Mouse (Mus musculus) spleen, adult 2 months (tissue): ENCODE measurements around the gene Prm2.

Experiments
- CTCF ChIP-seq: fragments of 200-500 bp; IDR thresholded peaks from 2 replicates; pipeline ENCODE4 v1.5.1; 2011; ENCODE audit warnings: mild to moderate bottlenecking, inconsistent platforms; ENCODE audit not compliant: insufficient read depth, insufficient read length, insufficient replicate concordance; ENCODE audit errors: extremely low read depth
- POLR2A ChIP-seq: fragments of 200-500 bp; IDR thresholded peaks from 2 replicates; pipeline ENCODE4 v1.6.1; 2011; ENCODE audit warnings: low read depth, low read length, inconsistent platforms

DNA sequence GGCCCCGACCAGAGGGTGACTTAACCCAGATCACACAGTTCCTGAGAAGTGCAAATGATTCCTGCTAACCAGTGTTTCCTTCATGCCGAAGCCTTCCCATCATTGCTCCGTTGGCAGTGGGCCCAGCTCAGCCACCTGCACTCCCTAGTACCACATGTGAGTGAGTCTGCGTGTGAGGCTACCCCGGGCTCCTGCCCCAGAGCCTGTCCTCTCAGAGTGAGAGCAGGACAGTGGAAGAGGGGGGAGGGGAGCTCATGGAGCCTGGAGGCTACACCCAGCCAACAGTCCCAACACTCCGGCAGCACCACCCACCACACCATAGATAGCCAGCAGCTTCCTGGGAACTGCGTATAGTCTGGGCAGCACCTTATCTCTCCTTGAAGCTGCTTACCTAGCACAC lies 46.1 kb downstream of the Prm2 start:
- TF ChIP-seq CTCF (no peak), POLR2A (no peak)
